In the genomic region with DNA sequence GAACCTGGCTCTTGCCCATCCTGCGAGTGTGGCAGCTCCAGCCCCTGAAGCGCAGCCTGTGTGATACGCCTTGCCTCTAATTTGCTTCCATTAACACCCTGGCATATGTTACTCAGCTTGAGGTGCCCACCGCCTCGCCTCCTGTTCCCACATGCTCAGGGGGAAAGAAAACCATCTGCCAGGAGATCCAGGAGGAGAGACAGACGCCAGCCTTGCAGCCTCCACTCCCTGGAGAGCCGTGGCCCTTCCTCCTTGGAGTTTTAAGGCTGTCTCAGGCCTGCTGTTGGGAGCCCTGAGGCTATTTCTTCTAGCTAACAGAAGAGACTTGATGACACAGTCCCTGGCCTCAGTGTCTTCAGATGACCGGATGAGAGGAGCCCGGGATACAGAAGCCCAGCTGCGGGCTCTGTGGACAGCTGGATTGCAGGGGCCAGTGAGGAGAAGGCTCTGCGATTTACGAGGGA, we compare ENCODE assay signal across 8 mouse cellular contexts. TPM values are rescaled to one million over a fixed set of nuclear protein-coding genes. Genes with fewer than 3 reads are reported as not detected.
DNase-seq lines count a peak whose midpoint lies in the region; ATAC-seq lines count a peak whose summit lies in the region.

No protein-coding gene starts in this region.

- no peak overlapping the region for H3K4me3 ChIP-seq in lung, embryonic 15.5 days
- H3K4me3 ChIP-seq in forebrain, embryonic 16.5 days (replicated peaks; ENCODE audit: low read length) = no peak overlapping the region
- no peak overlapping the region for H3K4me3 ChIP-seq in hindbrain, embryonic 15.5 days
- H3K4me3 ChIP-seq in limb, embryonic 10.5 days = no peak overlapping the region

- H3K4me2 ChIP-seq in lung, embryonic 15.5 days = no peak overlapping the region
- no peak overlapping the region; the same call in 1 of the 2 replicates for H3K4me2 ChIP-seq in forebrain, embryonic 16.5 days (ENCODE audit: low read length)
- H3K4me2 ChIP-seq in hindbrain, embryonic 15.5 days = no peak overlapping the region

- H3K9me3 ChIP-seq in lung, embryonic 15.5 days = no peaks in the 10 kb centered on the region
- H3K9me3 ChIP-seq in forebrain, embryonic 16.5 days (ENCODE audit: control insufficient read depth, low read length) = no peaks in the 10 kb centered on the region
- H3K9me3 ChIP-seq in hindbrain, embryonic 15.5 days = no peaks in the 10 kb centered on the region
- no peaks in the 10 kb centered on the region for H3K9me3 ChIP-seq in limb, embryonic 10.5 days (replicated peaks)

- H3K27ac ChIP-seq in lung, embryonic 15.5 days = peak overlapping the region; percentile 35; the same call in 1 of the 2 replicates
- peak overlapping the region; percentile 65 for H3K27ac ChIP-seq in forebrain, embryonic 16.5 days (ENCODE audit: low read length)
- peak overlapping the region; percentile 47 for H3K27ac ChIP-seq in hindbrain, embryonic 15.5 days (replicated peaks)
- H3K27ac ChIP-seq in limb, embryonic 10.5 days = peak overlapping the region; percentile 57

- ATAC-seq in lung, embryonic 15.5 days (ENCODE audit: borderline replicate concordance, extremely low read depth, low FRiP score, low TSS enrichment) = no peak
- ATAC-seq in forebrain, embryonic 16.5 days = peak; percentile 86
- ATAC-seq in hindbrain, embryonic 15.5 days (ENCODE audit: low FRiP score, low read depth) = peak; percentile 29; the same call in 1 of the 2 replicates

- no peaks in the 10 kb centered on the region for H3K27me3 ChIP-seq in lung, embryonic 15.5 days
- no peaks in the 10 kb centered on the region for H3K27me3 ChIP-seq in forebrain, embryonic 16.5 days (replicated peaks; ENCODE audit: control insufficient read depth, insufficient read depth, low read length)
- H3K27me3 ChIP-seq in hindbrain, embryonic 15.5 days = no peaks in the 10 kb centered on the region
- H3K27me3 ChIP-seq in limb, embryonic 10.5 days (ENCODE audit: low read depth, poor library complexity, severe bottlenecking) = no peaks in the 10 kb centered on the region

- no peak for DNase-seq in lung, postnatal 36 days
- no peak for DNase-seq in limb, embryonic 10.5 days (ENCODE audit: low spot score)
- DNase-seq in right cerebral cortex, postnatal 36 days (ENCODE audit: low spot score in 2 of 2) = peak; percentile 39 to 53
- DNase-seq in MN1 (ENCODE audit: low spot score) = no peak
- DNase-seq in adrenal gland, adult 2 months = no peak

- WGBS in lung, embryonic 15.5 days = 61% methylated on average over 12 of the region's 12 CpGs
- WGBS in forebrain, embryonic 16.5 days = 48% methylated on average over 12 of the region's 12 CpGs
- 24% methylated on average over 12 of the region's 12 CpGs for WGBS in hindbrain, embryonic 15.5 days
- 23% methylated on average over 12 of the region's 12 CpGs for WGBS in limb, embryonic 10.5 days

- peaks cover 57% of the 10 kb centered on the region for H3K4me1 ChIP-seq in lung, embryonic 15.5 days
- peaks cover 55% of the 10 kb centered on the region for H3K4me1 ChIP-seq in forebrain, embryonic 16.5 days (replicated peaks; ENCODE audit: control insufficient read depth, insufficient read depth, low read length)
- H3K4me1 ChIP-seq in hindbrain, embryonic 15.5 days (replicated peaks) = peaks cover 70% of the 10 kb centered on the region
- peaks cover 61% of the 10 kb centered on the region for H3K4me1 ChIP-seq in limb, embryonic 10.5 days

- no peak overlapping the region for H3K9ac ChIP-seq in lung, embryonic 15.5 days
- H3K9ac ChIP-seq in forebrain, embryonic 16.5 days (replicated peaks; ENCODE audit: low read depth, low read length) = no peak overlapping the region; the same call in 1 of the 2 replicates
- H3K9ac ChIP-seq in hindbrain, embryonic 15.5 days = no peak overlapping the region

- no peaks in the 10 kb centered on the region for H3K36me3 ChIP-seq in lung, embryonic 15.5 days
- H3K36me3 ChIP-seq in forebrain, embryonic 16.5 days (ENCODE audit: control insufficient read depth, insufficient read depth) = no peaks in the 10 kb centered on the region
- H3K36me3 ChIP-seq in hindbrain, embryonic 15.5 days = no peaks in the 10 kb centered on the region
- no peaks in the 10 kb centered on the region for H3K36me3 ChIP-seq in limb, embryonic 10.5 days

RNA-seq across cellular contexts. Expression of gene Afap1, which starts 32.1 kb away (rescaled TPM):
- polyA plus RNA-seq in lung, embryonic 15.5 days (2015; fragmentation: Nextera tagmentation; extraction: Ambion mirVana) = 20.5 and 21.5 TPM in 2 replicates
- polyA plus RNA-seq in forebrain, embryonic 16.5 days (2015; fragmentation: Nextera tagmentation; extraction: Ambion mirVana) = 64.1 and 64.7 TPM in 2 replicates
- polyA plus RNA-seq in hindbrain, embryonic 15.5 days (2015; fragmentation: Nextera tagmentation; extraction: Ambion mirVana) = 67.5 and 73.2 TPM in 2 replicates
- polyA plus RNA-seq in limb, embryonic 10.5 days (2016; fragmentation: Nextera tagmentation; extraction: Ambion mirVana) = 13.6 and 15.1 TPM in 2 replicates
- 10 to 100 TPM; 21.0 to 21.9 TPM for total RNA-seq in adrenal gland, adult 2 months (2021)
- polyA plus RNA-seq in adrenal gland, adult 2 months (2012; rRNA removed) = 13.7 TPM in 2 replicates

Comparison
In these comparisons a context has a peak if more than half of its experiments do, and no peak if none do; other contexts are left out.
1. DNase-seq: peak in right cerebral cortex, postnatal 36 days (2 of 2); none in lung, postnatal 36 days (single experiment), limb, embryonic 10.5 days (single experiment), MN1 (single experiment) and adrenal gland, adult 2 months (single experiment).
2. Peak in every context shown above with its lines, with median percentiles within 50 percentile points of each other: H3K27ac ChIP-seq.